Mouse (Mus musculus) ES-Bruce4 (cell line): Measurements from ENCODE around the gene Bmp8b.

Experiments
- CTCF ChIP-seq: IDR thresholded peaks from one replicate; pipeline ENCODE4 v1.8.1; 2011; ENCODE audit warnings: low read depth, low read length
- EP300 ChIP-seq: IDR thresholded peaks from 2 replicates; pipeline ENCODE4 v1.6.1; 2011; ENCODE audit warnings: low read depth, low read length; ENCODE audit not compliant: insufficient read depth

- TF ChIP-seq CTCF (no peak), EP300 (no peak)
These were observed 57.4 kb downstream of the Bmp8b start for GRCm38 (mm10) chr4:123162305-123162917.
